Mouse (Mus musculus): ENCODE measurements around the gene Mpp1. TPM values are rescaled to one million over a fixed set of nuclear protein-coding genes. Genes with fewer than 3 reads are reported as not detected.
A peak's percentile ranks its signal among the peaks of the same experiment; 100 is the strongest.

Mpp1 gene
- polyA plus RNA-seq, 1 experiment, result 30.1 TPM

GRCm38 (mm10) chrX:75102293-75102692, 28.5 kb downstream of the Mpp1 start:
- no peak overlapping the region for H3K4me2 ChIP-seq (ENCODE audit: low read depth)
- H3ac ChIP-seq (ENCODE audit: control insufficient read depth, insufficient read length), result no peak overlapping the region
- no peaks in the 10 kb centered on the region for H3K27me3 ChIP-seq (ENCODE audit: control insufficient read depth, insufficient read depth, insufficient read length)
- TF ChIP-seq REST (IDR thresholded peaks at IDR 0.05; ENCODE audit: insufficient read depth, insufficient read length) (no peak), CEBPB (IDR thresholded peaks at IDR 0.05; ENCODE audit: insufficient read depth, poor library complexity, severe bottlenecking) (no peak), MYOG (IDR thresholded peaks at IDR 0.05; ENCODE audit: control insufficient read depth in 1 of 3, insufficient read depth in 1 of 3, insufficient read length in 2 of 3, low read depth in 2 of 3) (no peak), POLR2AphosphoS2 (IDR thresholded peaks at IDR 0.05; ENCODE audit: insufficient read length, low read depth) (no peak), MAX (IDR thresholded peaks at IDR 0.05; ENCODE audit: low read depth) (no peak)
- H3K79me2 ChIP-seq (ENCODE audit: control insufficient read depth, insufficient read depth), result peaks cover 13% of the 10 kb centered on the region
- peaks cover 15% of the 10 kb centered on the region for H3K36me3 ChIP-seq (ENCODE audit: control insufficient read depth, insufficient read depth)
- no peak overlapping the region for H3K4me3 ChIP-seq

- no peak for TF ChIP-seq USF1 (IDR thresholded peaks at IDR 0.05; ENCODE audit: low read depth)
- H3K4me3 ChIP-seq, result no peak overlapping the region
- peaks cover 20% of the 10 kb centered on the region for H3K79me2 ChIP-seq (ENCODE audit: control insufficient read depth, insufficient read depth)
- H3K36me3 ChIP-seq (ENCODE audit: control insufficient read depth, insufficient read depth), result peaks cover 11% of the 10 kb centered on the region
- no peak overlapping the region for H3K4me2 ChIP-seq (ENCODE audit: low read depth)
- H3ac ChIP-seq (ENCODE audit: control insufficient read depth, insufficient read length), result no peak overlapping the region
- H3K27me3 ChIP-seq (ENCODE audit: control insufficient read depth, insufficient read depth, insufficient read length), result no peaks in the 10 kb centered on the region
Observed at GRCm38 (mm10) chrX:75098799-75099198, 32.0 kb downstream of the Mpp1 start.

GRCm38 (mm10) chrX:75096163-75096770, 34.5 kb downstream of the Mpp1 start:
- Histone ChIP-seq H3K79me2 (ENCODE audit: control insufficient read depth, insufficient read depth) (peaks cover 20% of the 10 kb centered on the region), H3K36me3 (ENCODE audit: control insufficient read depth, insufficient read depth) (peaks cover 7% of the 10 kb centered on the region), H3ac (ENCODE audit: control insufficient read depth, insufficient read length) (no peak overlapping the region), H3K27me3 (ENCODE audit: control insufficient read depth, insufficient read depth, insufficient read length) (no peaks in the 10 kb centered on the region), H3K4me2 (ENCODE audit: low read depth) (peak overlapping the region; percentile 73), H3K4me3 (peak overlapping the region; percentile 62)
- no peak for TF ChIP-seq MAX (IDR thresholded peaks at IDR 0.05; ENCODE audit: low read depth)

GRCm38 (mm10) chrX:75095369-75096162, 35.2 kb downstream of the Mpp1 start, which contains the start of gene Dkc1:
Gene Dkc1, plus strand, starts transcription at chrX:75095854.
- peaks cover 20% of the 10 kb centered on the region for H3K79me2 ChIP-seq (ENCODE audit: control insufficient read depth, insufficient read depth)
- H3K27me3 ChIP-seq (ENCODE audit: control insufficient read depth, insufficient read depth, insufficient read length), result no peaks in the 10 kb centered on the region
- no peak within 1 kb of the TSS for H3ac ChIP-seq (ENCODE audit: control insufficient read depth, insufficient read length)
- peak within 1 kb of the TSS; percentile 62 for H3K4me3 ChIP-seq
- H3K36me3 ChIP-seq (ENCODE audit: control insufficient read depth, insufficient read depth), result peaks cover under 1% of the 10 kb centered on the region
- peak within 1 kb of the TSS; percentile 73 for H3K4me2 ChIP-seq (ENCODE audit: low read depth)
- TF ChIP-seq CEBPB (IDR thresholded peaks at IDR 0.05; ENCODE audit: insufficient read depth, poor library complexity, severe bottlenecking) (no peak), SRF (IDR thresholded peaks at IDR 0.05; ENCODE audit: control insufficient read depth, insufficient read length, low read depth) (peak; percentile 19), TCF3 (IDR thresholded peaks at IDR 0.05; ENCODE audit: insufficient read length, low read depth) (no peak), POLR2AphosphoS2 (IDR thresholded peaks at IDR 0.05; ENCODE audit: insufficient read length, low read depth) (peak; percentile 47), E2F4 (IDR thresholded peaks at IDR 0.05; ENCODE audit: insufficient read depth) (no peak), POLR2A (IDR thresholded peaks at IDR 0.05; ENCODE audit: insufficient read length, low read depth) (peak; percentile 66)

GRCm38 (mm10) chrX:75085654-75086053, 45.2 kb downstream of the Mpp1 start:
- Histone ChIP-seq H3ac (ENCODE audit: control insufficient read depth, insufficient read length) (no peak overlapping the region), H3K79me2 (ENCODE audit: control insufficient read depth, insufficient read depth) (no peaks in the 10 kb centered on the region), H3K27me3 (ENCODE audit: control insufficient read depth, insufficient read depth, insufficient read length) (no peaks in the 10 kb centered on the region), H3K4me2 (ENCODE audit: low read depth) (no peak overlapping the region), H3K4me3 (no peak overlapping the region), H3K36me3 (ENCODE audit: control insufficient read depth, insufficient read depth) (no peaks in the 10 kb centered on the region)
- TF ChIP-seq SRF (IDR thresholded peaks at IDR 0.05; ENCODE audit: control insufficient read depth, insufficient read length, low read depth), result no peak
- TF ChIP-seq REST (IDR thresholded peaks at IDR 0.05; ENCODE audit: insufficient read depth, insufficient read length), result no peak
- no peak for TF ChIP-seq TCF3 (IDR thresholded peaks at IDR 0.05; ENCODE audit: insufficient read length, low read depth)
- TF ChIP-seq MYOD1 (IDR thresholded peaks at IDR 0.05; ENCODE audit: control insufficient read depth in 1 of 3, insufficient read length in 2 of 3, low read depth in 2 of 3), result no peak

- Histone ChIP-seq H3K27me3 (ENCODE audit: control insufficient read depth, insufficient read depth, insufficient read length) (no peaks in the 10 kb centered on the region), H3ac (ENCODE audit: control insufficient read depth, insufficient read length) (no peak within 1 kb of the TSS), H3K36me3 (ENCODE audit: control insufficient read depth, insufficient read depth) (no peaks in the 10 kb centered on the region), H3K4me2 (ENCODE audit: low read depth) (peak within 1 kb of the TSS; percentile 59), H3K4me3 (no peak within 1 kb of the TSS), H3K79me2 (ENCODE audit: control insufficient read depth, insufficient read depth) (no peaks in the 10 kb centered on the region)
- TF ChIP-seq MYOD1 (IDR thresholded peaks at IDR 0.05; ENCODE audit: control insufficient read depth in 1 of 3, insufficient read length in 2 of 3, low read depth in 2 of 3) (no peak), USF1 (IDR thresholded peaks at IDR 0.05; ENCODE audit: low read depth) (no peak), MAX (IDR thresholded peaks at IDR 0.05; ENCODE audit: low read depth) (no peak), TCF12 (IDR thresholded peaks at IDR 0.05; ENCODE audit: insufficient read depth, poor library complexity, severe bottlenecking) (no peak), POLR2AphosphoS2 (IDR thresholded peaks at IDR 0.05; ENCODE audit: insufficient read length, low read depth) (no peak), MYOG (IDR thresholded peaks at IDR 0.05; ENCODE audit: control insufficient read depth in 1 of 3, insufficient read depth in 1 of 3, insufficient read length in 2 of 3, low read depth in 2 of 3) (no peak), TCF3 (IDR thresholded peaks at IDR 0.05; ENCODE audit: insufficient read length, low read depth) (no peak), E2F4 (IDR thresholded peaks at IDR 0.05; ENCODE audit: insufficient read depth) (no peak), SRF (IDR thresholded peaks at IDR 0.05; ENCODE audit: control insufficient read depth, insufficient read length, low read depth) (no peak), CEBPB (IDR thresholded peaks at IDR 0.05; ENCODE audit: insufficient read depth, poor library complexity, severe bottlenecking) (no peak), REST (IDR thresholded peaks at IDR 0.05; ENCODE audit: insufficient read depth, insufficient read length) (no peak), POLR2A (IDR thresholded peaks at IDR 0.05; ENCODE audit: insufficient read length, low read depth) (no peak)
Observed at GRCm38 (mm10) chrX:75084774-75085508, 45.9 kb downstream of the Mpp1 start, which contains the start of gene Gab3. Gene Gab3, minus strand, starts transcription at chrX:75085458.
